Mouse (Mus musculus) Muller cell, postnatal 12 days (primary cell): ENCODE data around the gene Ankrd9.
A peak's percentile ranks its signal among the peaks of the same experiment; 100 is the strongest.

Experiments used
- DNase-seq: peaks from one replicate; pipeline ENCODE4 v3.0.0-alpha.2; 2015; ENCODE audit errors: inconsistent ontology term

The Ankrd9 gene

DNA sequence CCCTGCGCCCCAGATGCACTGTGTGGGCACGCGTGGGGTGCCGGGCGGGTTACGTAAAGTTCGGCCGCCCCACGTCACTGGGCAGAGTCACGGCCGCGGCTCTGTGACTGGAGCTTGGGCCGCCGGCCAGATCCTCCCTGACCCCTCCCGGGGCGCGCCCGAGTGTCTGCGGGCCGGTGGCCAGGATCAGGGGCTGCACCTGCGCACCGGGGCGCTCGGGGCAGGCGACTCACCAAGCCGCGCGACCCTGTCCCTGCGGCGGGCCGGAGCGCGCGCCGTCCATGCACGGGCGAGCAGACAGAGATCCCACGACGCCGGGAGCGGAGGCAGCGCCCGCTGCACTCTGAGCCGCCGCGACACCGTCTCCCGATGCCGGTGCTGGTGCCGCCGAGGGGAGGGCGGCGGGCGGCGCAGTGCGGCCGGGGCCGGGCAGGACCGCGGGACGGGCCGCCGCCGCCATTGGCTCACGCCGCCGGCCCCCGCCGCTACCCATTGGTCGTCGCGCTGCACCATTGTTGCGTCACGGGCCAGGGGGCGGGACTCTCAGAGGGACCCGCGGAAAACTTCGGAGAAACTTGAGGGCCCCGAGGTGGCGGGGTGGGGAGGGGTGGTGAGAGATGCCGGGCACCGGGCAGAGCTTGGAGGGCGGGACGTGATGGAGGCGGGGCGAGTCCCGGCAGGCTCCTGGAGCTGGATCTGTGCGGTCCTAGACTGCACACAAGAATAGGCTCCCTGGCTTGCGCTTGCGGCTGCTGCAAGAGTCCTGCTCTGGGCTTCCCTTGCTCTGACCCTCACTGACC lies at the start of gene Ankrd9:
Gene Ankrd9, minus strand, starts transcription at position 434 of the 800 bp plus-strand sequence.
- peak; percentile 99 for DNase-seq

DNA sequence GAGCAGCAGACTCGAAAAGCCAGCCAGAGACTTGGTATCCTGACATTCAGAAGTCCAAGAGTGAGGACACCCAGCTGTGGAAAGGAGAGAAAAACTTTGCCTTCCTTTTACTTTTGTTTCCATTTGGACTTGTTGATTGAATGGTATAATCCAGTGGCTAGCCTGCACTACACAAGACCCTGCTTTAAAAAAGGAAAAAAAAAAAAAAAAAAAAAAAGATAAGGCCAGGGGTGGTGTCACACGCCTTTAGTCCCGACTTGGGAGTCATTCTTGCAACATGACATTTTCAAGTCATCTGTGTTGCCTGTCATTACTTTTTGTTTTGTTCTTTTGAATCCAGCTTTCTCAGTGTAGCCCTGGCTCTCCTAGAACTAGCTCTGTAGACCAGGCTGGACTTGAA lies 42.7 kb upstream of the Ankrd9 start:
- DNase-seq = no peak

DNA sequence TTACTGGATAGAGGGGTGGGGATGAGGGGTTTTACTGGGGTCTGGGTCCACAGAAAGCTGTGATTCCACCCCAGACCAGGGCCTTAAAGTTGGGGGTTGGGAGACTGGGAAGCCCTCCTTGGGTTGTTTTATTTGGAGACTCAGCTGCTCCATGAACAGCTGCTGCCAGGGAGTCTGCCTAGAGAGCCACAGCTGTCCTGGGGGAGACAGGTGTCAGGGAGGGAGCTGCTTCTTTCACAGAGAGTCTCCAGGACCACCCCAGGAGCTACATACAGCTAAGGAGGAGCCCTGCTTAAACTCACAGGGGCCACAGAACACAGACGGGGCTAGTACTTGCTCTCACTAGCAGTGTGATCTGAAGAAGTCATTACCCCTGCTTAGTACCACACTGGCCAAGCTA lies 42.3 kb upstream of the Ankrd9 start:
- DNase-seq = no peak

DNA sequence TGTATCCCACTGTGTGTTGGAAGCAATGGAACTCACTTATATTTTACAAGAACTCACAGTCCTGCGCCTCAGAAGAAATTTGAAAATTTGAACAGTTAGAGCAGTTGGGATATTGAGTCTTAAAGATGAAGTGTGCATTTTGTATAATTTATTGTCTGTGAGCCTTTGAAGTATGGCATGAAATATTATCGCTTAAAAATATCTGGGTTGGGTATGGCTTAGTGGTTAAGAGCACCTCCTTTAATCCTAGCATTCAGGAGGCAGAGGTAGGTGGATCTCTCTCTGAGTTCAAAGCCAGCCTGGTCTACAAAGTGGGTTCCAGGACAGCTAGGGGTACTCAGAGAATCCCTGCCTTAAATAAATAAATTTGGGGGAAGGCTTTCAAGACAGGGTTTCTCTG lies 40.2 kb upstream of the Ankrd9 start:
- no peak for DNase-seq

DNA sequence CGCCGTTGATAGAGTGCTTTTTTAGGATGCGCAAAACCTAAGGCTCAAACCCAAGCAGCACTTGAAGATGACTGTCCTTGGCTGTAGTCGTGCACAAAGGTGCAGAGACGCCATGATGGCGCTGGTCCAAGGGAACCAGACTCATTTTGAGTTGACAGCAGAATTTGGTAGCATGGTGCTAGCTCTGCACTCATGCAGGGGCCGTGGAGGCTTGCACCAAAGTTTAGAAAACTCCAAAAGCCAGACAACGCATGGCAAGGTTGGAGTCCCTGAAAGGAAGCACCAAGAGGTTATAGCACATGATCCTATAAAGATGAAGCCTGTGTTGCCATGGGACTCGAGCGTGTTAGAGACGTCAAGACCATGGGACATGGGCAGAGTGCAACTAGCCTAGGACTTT lies 39.2 kb upstream of the Ankrd9 start:
- no peak for DNase-seq

DNA sequence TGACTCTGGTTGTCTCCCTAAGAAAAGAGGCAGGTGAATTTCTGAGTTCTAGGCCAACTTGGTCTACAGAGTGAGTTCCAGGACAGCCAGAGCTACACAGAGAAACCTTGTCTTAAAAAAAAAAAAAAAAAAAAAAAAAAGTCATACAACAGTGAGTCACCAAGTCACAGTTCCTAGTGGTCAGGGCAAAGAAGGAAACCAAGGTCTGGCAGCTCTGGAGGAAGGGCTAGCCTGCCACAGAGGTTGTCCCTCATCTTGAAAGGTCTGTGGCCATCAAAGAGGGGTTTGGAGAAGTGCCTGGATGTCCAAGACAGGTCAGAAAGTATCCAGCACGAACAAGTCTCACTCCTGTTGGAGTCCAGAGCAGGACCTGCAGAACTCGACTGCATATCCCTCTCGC lies 38.0 kb upstream of the Ankrd9 start:
- no peak for DNase-seq

DNA sequence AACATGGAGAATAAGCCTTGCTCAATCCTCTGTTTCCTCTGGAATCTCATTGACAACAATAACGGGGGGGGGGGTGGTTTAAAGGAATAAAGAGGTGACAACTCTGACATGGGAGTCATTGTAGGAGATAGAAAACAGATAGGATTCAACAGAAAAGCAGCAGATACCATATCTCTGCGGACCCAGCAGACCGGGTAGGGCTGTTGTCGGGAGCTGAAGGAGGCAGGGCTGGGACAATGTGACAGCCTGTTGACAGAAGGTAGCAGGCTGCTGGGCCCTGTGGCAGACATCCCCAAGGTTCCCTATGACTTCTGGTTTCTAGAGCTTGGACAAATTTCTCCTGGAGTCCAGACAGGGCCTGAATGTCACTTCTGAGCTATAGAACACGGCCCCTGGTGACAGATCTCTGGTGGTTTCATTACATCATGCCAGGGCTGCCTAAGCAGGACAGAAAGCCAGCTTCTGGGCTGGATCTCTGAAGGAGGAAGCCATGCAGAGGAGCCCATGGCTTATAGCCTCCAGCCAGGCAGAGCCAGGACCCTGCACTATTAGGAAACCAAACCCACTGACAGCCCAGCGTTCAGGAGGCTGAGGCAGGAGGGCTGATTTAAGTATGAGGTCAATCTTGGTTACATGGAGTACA lies 30.9 kb upstream of the Ankrd9 start:
- no peak for DNase-seq

DNA sequence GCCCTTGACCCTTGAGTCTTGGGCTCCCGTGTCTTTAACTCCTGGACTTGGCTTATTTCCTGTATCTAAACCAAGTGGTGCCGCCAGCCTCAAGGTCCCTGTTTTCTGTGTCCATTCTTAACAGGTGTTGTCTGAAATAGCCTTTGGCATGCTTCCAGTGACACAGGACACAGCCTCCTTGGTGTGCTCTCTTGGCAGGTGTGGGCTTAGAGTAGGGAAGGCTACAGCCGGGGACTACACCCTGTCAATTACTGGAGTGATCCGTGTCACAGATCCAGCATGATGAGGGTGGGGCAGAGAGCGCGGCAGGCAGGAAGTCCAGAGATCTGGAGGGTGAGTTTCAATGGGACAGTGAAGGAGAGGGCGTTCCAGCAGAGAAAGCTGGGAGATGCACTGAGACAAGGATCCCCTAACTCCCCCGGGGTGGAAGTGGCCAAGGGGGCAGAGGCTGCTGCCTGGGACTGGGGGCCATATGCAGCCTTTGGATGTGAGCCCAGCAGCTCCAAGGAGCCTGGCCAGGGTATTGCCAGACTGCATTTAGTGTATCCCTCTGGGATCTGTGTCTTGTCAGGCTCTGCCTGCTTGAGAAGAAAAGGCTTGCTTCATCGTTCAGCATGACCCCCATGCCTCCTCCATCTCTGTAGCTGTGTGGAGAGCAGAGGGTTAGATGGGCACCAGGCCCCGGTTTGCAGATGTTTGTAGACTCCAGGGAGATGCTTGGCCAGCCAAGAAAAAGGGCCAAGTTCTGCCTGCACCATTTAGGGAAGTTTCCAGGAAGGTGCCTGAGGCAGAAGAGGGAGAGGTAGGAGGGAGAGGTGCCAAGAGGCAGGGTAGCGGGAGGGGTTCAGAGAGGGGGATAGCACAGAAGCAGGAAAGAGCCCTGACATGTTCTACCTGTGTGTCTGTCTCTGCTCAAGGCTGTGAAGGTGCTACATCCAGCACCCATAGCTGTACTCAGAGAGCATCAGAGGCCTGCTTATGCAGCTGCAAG lies 30.0 kb upstream of the Ankrd9 start:
- no peak for DNase-seq

DNA sequence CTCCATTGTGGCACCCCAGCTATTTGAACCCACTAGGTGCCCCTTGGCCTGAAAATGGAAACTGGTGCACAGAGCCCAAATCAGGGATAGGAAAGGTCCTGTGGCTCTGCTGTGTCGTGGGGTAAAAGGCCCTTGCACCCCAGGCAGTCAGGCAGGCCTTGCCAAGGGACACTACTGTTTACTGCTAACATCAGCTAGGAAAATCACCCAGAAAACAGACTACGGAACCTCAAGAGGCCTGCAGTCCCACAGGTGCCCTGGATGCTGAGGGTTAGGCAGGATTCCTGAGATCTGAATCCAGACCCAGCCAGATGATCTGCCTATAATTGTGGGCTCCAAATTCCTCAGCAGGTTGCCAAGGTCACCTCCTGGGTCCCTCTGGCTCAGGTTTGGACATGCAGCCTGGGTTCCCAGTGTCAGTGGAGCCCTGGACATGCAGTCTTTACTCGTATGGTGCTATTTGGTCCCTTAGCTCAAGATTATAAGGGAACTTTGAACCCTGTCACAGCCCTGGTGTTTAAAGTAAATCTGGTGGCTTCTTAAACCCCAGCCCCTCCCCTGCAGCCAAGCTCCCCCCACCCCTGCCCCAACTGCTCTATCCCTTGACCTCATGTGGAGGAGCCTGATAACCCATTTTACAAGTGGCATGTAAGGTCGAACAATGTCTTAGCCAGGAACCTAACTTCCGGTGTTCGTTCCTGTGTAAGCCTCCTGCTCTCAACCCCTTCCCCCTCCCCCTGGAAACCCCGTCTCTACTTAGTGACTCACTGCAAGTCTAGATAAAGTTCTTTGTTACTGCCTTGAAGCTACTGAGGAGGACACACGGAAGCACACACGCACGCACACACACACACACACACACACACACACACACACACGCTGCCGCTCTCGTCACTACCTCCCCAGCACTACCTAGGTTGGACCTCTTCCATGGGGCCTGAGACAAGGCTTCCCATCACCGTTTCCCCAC lies 28.6 kb upstream of the Ankrd9 start:
- peak; percentile 42 for DNase-seq

DNA sequence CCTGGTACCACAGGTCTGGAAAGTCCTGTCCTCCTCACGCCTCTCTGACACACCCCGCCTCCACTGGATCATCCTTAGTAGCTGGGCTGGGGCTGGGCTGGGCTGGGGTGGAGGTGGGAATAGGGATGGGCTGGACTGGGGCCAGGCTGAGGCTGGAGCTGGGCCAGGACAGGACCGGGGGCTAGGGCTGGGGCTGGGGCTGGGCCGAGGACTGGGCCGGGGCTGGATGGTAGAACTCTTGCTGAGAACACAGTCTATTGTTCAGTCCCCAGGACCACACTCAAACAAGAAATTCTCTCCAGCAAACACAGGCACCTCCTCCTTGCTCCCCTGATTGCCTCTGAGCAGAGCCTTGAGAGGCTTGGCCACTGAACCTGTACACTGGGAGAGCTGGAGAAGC lies 27.5 kb upstream of the Ankrd9 start:
- no peak for DNase-seq

DNA sequence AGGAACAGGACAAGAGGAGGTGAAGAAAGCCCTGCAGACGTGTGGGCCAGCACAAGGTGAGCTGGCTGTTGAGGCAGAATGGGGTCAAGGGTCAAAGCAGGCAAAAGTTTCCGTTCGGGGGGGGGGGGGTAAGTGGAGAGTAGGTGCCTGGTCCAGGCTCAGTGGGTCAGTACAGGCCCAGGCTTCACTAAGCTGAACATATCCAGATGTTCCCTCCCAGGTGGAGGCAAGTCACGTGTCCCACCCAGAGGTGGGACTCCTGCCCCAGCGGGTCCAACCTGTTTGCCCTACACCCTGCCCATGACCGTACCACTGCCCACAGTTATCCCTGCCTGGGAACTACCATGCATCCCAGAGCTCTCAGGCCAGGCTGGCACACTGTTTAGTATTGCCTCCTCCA lies 27.0 kb upstream of the Ankrd9 start:
- no peak for DNase-seq

DNA sequence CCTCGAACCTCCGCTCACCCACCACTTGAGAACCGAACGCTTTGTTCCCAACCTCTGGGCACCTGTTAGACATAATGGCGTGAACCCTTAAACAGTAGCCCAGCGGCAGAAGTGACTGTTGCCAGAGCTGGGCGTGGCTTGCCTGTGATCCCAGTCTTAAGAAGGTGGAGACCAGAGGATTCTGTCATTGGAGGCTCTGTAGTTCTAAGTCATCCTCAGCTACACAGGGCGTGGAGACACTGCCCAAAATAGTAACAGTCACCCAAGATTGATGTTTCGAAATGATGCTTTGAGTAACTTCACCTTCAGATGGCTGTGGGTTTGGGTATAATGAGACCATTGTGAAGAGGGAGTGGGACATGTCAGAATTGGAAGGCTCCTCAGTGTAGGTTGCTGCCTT lies 25.3 kb upstream of the Ankrd9 start:
- no peak for DNase-seq

DNA sequence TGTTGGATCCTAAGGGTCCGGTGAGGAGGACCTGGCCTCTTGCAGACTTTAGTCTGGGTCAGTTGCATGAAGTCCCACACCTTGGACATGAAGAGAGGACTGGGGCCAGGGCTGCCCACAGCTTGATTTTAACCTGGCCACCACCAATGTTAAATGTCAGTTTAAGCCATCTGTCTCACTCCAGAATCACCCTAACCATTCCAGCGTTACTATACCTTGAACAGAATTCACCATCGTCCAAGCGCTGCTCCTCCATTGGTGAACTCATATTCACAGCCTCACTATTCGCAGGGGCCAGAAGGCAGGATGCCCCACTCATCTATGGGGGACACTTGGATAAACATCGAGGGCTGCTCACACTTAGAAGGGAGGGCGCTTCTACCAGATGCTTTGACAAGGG lies 22.1 kb upstream of the Ankrd9 start:
- no peak for DNase-seq

DNA sequence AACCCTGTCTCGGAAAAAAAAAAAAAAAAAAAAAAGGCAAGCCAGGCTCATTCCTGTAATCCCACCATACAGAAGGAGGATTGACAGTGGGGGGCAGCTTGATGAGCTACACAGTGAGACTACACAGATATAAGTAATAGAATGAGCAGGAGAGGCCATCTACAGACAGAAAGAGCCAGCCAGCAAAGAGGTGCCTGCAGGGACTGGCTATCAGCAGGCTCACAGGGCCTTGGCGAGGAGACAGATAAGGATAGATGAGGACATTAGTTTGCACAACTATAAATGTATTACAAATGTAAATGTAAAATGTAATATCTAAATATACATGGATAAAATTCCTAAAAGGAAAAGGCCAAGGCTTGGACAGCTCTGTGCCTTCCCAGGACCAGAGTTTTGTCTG lies 21.0 kb upstream of the Ankrd9 start:
- no peak for DNase-seq

DNA sequence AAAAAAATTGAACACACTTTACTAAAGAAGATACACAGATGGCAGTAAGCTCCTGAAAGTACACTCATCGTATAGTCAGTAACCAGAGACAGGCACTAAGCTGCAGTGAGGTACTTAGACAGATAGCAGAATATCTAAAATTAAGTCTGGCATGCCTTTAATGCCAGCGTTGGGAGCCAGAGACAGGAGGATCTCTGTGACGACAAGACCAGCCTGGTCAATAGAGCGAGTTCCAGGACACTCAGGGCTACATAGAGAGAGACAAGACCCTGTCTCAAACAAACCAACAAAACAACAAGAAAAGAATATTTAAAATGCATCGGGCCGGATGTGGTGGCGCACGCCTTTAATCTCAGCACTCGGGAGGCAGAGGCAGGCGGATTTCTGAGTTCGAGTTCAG lies 19.3 kb upstream of the Ankrd9 start:
- no peak for DNase-seq

DNA sequence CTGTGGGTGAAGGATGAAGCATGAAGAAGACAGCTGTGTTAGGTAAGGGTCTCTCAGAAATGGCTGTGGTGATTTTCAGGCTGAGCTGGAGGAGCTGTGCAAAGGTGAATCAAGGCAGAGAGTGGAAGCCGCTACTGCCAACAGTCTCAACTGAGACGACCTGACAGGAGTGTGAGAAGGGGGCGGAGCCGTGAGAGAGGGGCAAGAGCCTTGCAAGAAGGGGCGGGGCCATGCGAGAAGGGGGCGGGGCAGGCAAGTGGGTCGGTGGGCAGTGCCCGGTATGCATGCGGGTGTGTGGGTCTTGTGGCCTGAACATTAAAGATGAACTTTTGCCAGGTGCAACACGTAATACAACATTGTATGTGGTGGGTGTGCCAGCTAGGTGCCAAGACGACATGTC lies 15.8 kb upstream of the Ankrd9 start:
- DNase-seq = no peak

DNA sequence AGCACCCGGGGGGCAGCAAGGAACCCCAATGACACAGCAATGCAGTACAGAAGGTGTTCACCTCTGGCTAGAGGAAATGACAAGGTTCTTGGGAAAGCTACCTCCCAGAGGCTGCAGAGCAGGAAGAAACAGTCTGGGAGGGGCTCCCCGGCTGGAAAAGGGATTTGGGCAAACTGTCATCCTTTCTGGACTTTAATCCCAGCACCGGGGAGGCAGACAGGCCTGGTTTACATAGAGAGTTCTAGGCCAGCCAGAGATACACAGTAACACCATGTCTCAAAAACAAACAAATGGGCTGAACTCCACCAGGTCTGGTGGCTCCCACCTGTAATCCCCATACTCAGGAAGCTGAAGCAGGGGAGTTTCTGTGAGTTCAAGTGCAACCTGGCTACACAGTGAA lies 14.4 kb upstream of the Ankrd9 start:
- DNase-seq = no peak

DNA sequence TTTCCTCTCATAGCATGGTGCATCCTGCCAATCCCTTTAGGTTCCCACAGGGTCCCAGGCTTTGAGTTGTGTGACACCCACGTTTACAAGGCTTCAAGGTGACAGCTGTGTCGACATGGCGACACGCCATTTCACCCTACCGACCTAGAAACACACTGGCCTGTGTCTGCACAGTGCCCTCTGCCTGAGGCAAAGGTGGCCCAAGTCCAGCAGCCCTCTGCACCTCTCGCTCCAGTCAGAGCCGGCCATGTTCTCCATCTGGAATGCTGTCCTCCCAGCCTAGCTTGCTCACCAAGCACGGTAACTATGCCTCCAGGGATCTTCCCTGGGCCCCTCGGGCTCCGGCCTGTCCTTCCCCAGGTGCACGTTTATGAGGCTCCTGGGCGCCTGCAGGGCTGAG lies 13.9 kb upstream of the Ankrd9 start:
- DNase-seq = no peak

DNA sequence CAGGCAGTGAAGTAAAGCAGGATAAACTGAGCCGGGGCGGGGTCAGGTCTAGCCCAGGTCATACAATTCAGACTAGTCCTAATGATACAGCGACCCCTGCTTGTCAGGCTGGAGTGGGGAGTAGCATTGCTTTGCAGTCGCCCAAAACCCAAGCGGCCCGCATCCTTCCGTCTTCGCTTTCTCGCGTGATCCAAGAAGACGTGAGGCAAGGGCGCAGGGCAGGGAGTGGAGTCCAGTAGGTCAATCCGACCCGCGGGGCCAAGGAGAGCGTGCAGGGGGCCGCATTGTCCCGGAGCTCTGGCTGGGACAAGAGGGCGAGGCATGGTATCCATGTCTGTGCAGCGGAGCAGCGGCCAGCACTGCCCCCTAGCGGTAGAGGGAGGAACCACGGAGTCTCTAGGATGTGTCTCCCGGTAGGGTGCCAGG lies 13.3 kb upstream of the Ankrd9 start:
- DNase-seq = peak; percentile 93

DNA sequence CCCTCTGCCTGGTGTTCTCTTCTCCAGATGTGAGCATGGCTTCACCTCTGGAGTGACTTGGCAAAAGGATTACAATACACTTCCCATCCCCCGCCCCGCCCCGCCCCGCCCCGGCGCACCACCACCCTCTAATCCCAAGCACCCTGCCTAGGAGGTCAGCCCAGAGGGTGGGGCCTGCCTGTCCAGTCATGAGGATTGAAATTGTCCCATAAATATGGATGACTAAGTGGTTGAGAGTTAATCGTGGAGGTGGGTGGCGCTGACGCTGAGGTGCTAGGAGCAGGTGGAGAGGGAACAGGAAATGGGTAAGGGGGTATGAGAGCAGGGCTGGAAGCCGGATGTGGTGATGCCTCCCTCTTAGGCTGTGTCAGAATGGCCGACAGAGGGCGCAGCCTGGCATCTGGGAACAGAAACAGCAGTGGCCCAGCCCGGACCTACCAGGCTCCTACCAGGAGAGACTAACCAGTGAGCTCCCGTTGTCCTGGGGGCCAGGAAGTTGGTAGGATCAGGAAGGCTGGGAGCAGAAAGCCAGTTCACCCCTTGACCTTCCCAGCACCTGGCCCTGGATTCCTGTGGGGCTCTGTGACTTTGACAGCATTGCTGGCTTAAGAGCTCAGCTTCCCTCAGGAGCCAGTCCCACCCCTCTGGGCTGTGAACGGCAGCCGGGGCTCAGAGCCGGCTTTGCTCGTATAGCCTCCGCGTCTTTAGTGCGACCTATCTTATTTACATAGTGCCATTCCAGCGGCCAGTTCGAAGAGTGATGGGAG lies 12.7 kb upstream of the Ankrd9 start:
- DNase-seq = no peak
